Mouse (Mus musculus): Measurements from ENCODE around the gene Dynlt1f. TPM values are rescaled to one million over a fixed set of nuclear protein-coding genes. Genes with fewer than 3 reads are reported as not detected.
"Not testable (repeated sequence)": the region's sequence is repeated elsewhere in the genome, so short reads cannot be mapped to it uniquely, and the experiment has no call there.

Dynlt1f gene
- polyA plus RNA-seq, 1 experiment = 154 TPM

GRCm38 (mm10) chr17:6601204-6601911 is 54.3 kb downstream of the Dynlt1f start, which contains the start of gene Dynlt1c:
Gene Dynlt1c (plus strand): TSS chr17:6601671.
- 13% methylated on average over 31 of the region's 40 CpGs for WGBS
- Histone ChIP-seq H3K4me3 (ENCODE audit: control insufficient read depth, insufficient read depth, low read length) (peak within 1 kb of the TSS; percentile 49), H3K27ac (ENCODE audit: control insufficient read depth, insufficient read depth, low read length) (peak within 1 kb of the TSS; percentile 63)
- not testable (repeated sequence) for H3K4me1 ChIP-seq (replicated peaks; ENCODE audit: control insufficient read depth, insufficient read depth, low read length); H3K27me3 ChIP-seq (ENCODE audit: control insufficient read depth, insufficient read depth, low read length); H3K36me3 ChIP-seq (ENCODE audit: control insufficient read depth, insufficient read depth, low read length)
- peak; percentile 60 for DNase-seq

- not testable (repeated sequence) for DNase-seq; H3K36me3 ChIP-seq (ENCODE audit: control insufficient read depth, insufficient read depth, low read length); H3K4me3 ChIP-seq (ENCODE audit: control insufficient read depth, insufficient read depth, low read length); H3K4me1 ChIP-seq (replicated peaks; ENCODE audit: control insufficient read depth, insufficient read depth, low read length); H3K27ac ChIP-seq (ENCODE audit: control insufficient read depth, insufficient read depth, low read length); H3K27me3 ChIP-seq (ENCODE audit: control insufficient read depth, insufficient read depth, low read length)
- WGBS = 93% methylated on average over 5 of the region's 8 CpGs
Measured at GRCm38 (mm10) chr17:6600216-6600911, 55.3 kb downstream of the Dynlt1f start.

- DNase-seq = peak; percentile 31
- H3K27me3 ChIP-seq (ENCODE audit: control insufficient read depth, insufficient read depth, low read length); H3K36me3 ChIP-seq (ENCODE audit: control insufficient read depth, insufficient read depth, low read length); H3K4me3 ChIP-seq (ENCODE audit: control insufficient read depth, insufficient read depth, low read length); H3K4me1 ChIP-seq (replicated peaks; ENCODE audit: control insufficient read depth, insufficient read depth, low read length); H3K27ac ChIP-seq (ENCODE audit: control insufficient read depth, insufficient read depth, low read length): not testable (repeated sequence)
- 11% methylated on average over 7 of the region's 7 CpGs for WGBS
Measured at GRCm38 (mm10) chr17:6598356-6598755, 57.3 kb downstream of the Dynlt1f start.

Other genes starting within 250 kb of the Dynlt1f start
- 296 and 470 TPM in 2 replicates for gene Dynlt1b, start 225.8 kb downstream of the Dynlt1f start, polyA plus RNA-seq (2012; rRNA removed)
- gene Dynlt1c, start 54.2 kb downstream of the Dynlt1f start, polyA plus RNA-seq (2012; rRNA removed) = 41.1 and 55.0 TPM in 2 replicates
- 34.4 and 40.1 TPM in 2 replicates for gene Sytl3, start 3.2 kb upstream of the Dynlt1f start, polyA plus RNA-seq (2012; rRNA removed)
- gene Ezr, start 126.9 kb upstream of the Dynlt1f start, polyA plus RNA-seq (2012; rRNA removed) = 149 and 189 TPM in 2 replicates

All from thymus, adult 2 months (tissue).